Mouse (Mus musculus) c-Kit-positive CD71-positive TER-119-positive erythroid progenitor cells, embryonic 14.5 days (primary cell): ENCODE results near the gene Isyna1.
"Not testable (repeated sequence)": the region's sequence is repeated elsewhere in the genome, so short reads cannot be mapped to it uniquely, and the experiment has no call there.

Source experiments
- DNase-seq: peaks from one replicate; pipeline ENCODE4 v3.0.0-alpha.2; 2013; ENCODE audit warnings: low spot score

The Isyna1 gene

DNA sequence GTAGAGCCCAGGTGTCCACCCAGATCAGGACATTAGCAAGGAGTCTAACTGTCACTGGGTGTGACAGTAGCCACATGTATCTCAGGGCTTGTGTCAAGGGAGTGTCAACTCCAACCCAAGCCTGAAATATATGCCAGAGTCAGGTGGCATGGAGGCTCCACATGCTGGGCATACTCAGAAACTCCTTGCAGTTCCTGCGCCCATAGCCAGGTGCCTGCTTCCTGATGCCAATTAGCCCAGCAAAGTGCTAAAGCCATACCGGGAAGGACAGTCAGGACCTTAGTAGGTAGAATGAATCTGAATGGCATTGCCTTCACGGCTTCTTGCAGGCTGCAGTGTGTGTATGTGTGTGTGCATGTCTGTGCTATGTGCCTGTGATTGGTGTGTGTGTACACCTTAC, 17.0 kb upstream of the Isyna1 start:
- no peak for DNase-seq

DNA sequence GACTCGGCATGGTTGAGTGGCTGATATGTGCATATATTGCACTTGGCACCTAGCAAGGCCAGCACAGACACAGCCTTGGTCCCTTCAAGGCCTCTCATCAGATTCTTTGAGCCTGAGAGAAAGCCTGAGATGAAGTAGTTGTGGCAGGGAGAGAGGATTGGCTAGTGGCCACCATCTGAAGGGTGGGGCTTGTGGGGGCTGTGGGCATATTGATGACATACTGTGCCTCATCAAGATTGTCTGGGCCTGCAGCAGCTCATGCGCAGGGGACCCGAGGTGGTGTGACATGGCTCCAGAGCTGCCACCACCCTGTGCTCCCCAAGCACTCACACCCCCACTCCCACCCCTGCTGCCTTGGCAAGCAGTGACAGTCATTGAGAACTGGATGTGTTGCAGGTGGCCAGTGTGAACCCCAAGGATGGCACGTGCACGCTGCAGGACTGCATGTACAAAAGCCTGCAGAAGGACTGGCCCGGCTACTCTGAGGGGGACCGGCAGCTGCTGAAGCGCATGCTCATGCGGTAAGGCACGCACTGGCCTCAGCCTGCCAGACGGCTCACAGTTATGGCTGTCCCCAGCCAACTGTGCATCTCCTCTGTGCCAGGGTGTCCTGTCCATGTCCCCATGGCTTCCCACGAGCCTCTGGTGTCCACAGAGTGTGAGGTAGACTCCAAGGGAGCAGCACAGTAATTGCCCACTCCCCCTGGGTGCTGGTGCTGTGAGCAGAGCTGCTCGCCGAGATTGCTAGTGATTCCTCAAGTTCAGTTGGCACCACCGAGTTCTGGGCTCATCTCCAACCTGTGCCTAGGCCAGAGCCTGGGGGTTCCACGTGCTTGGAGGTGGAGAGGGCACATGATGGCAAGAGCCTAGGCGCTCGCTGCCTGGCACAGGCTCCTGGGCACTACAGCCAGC, 10.4 kb upstream of the Isyna1 start:
- no peak for DNase-seq

DNA sequence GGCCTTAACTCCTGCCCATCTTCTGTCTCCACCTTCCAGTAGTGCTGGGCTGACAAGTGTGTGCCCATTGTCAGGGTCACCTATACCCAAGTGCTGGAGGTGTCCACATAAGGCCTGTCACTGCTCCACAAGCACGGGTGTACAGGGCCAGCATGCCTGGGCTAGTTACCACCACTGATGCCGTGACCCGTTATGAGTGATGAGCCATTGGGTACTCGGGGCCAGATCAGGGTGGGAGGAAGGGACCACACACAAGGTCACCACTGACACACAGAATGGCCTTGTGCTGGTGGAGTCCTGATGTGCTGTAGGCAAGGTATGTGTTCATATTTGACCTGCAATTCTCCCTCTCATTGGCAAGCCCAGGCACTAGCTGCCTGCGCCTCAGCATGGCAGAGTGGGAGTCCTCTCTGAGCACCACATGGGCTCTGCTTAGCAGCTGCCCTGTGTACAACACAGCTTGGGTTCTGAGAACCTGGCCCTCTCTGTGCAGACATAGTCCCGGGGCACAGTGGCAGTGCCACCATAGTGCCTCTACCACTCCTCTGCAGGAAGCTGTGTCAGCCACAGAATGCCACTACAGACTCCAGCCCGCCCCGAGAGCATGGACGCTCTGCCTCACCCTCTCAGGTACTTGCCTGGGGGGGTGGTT, 9.4 kb upstream of the Isyna1 start:
- no peak for DNase-seq

DNA sequence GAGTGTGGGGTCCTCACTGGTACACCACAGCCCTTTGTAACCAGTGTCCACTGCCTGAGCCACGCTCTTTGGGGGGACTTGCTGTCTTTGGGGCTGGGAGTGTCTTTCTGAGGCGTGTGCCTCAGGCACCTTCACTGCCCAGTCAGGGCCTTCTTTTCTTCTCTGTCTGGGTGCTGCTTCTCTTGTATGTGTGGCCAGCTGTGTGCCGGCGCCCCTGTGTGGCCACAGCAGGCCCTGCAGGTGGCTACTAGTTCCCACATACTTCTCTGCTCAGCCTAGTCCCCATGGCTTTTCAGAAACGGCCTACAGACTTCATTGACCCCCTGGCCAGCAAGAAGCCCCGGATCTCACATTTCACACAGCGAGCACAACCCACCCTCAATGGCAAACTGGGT, 8.9 kb upstream of the Isyna1 start:
- DNase-seq = peak; percentile 44

DNA sequence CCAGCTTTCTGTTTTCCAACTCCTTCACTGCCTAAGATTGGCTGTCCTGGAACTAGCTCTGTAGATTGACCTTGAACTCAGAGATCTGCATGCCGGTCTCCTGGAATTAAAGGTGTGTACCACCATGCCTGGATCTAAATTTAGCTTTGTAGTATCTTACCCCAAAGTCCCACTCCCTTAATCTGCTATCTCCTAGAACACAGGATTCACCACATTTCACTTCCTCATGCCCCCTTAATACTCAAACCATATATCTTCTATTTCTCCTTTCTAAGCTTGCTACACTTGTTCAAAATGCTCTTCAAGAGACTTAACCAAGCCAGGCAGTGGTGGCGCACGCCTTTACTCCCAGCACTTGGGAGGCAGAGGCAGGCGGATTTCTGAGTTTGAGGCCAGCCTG, 6.2 kb upstream of the Isyna1 start:
- DNase-seq = not testable (repeated sequence)

DNA sequence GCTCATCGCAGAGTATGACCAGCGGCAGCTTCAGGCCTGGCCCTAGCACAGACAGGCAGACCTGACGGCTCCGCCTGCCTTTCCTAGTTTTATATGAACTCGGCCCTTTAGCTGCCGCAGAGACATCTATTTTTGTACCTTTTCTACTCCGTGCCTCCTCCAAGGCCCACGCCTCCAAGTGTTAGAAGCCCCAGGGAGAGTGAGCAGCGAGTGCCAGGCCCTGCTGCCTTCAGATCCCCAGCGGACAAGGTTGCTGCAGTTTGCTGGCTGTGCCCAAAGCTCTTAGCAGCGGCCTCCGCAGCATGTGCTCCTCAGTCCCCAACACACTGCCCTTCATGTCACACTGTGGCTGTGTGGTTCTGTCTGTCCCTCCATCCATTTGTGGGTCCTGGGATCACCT, 2.6 kb upstream of the Isyna1 start:
- no peak for DNase-seq

DNA sequence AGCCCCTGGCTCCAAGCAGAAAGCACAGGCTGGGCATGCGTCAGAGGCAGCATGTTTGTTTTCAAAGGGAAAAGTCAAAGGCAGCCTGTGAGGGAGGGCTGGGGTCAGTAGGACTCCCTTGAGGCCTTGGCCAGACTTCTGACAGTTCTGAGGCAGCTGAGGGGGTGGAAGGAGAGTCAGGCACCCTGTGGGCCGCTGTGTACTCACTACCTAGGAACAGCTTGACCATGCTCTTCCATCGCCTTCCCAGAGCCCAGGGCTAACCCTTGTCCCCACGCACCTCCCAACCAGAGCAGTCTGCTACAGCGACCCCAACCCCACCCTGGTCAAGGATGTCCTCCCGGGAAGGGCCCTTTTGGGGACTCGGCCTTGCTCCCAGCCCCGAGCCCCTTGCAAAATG, 1.0 kb upstream of the Isyna1 start:
- DNase-seq = no peak

DNA sequence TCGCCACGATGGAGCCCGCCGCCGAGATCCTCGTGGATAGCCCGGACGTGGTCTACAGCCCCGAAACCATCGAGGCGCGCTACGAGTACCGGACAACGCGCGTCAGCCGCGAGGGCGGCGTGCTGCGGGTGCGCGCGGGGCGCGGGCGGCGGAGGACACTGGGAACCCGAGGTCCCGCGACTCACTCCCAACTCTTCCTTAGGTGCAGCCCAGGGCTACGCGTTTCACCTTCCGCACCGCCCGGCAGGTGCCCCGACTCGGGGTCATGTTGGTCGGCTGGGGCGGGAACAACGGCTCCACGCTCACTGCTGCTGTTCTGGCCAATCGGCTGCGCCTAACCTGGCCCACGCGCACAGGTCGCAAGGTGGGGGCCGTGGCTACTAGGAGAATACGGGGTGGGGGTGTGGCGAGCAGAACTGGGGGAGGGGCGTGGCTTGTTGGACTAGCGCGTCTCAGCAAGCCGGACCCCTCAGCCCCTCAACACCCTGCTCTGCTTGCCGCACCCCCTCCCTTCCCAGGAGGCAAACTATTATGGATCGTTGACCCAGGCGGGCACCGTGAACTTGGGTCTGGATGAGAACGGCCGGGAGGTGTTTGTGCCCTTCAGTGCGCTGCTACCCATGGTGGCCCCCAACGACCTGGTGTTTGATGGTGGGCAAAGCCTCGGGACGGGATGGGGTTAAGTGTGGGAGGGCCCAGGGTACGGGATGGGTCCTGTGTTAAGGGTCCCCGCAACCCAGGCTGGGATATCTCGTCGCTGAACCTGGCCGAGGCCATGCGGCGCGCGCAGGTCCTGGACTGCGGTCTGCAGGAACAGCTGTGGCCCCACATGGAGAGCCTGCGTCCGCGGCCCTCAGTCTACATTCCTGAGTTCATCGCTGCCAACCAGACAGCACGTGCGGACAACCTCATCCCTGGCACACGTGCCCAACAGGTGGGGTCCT, 720 bp downstream of the Isyna1 start:
- DNase-seq = peak; percentile 31

DNA sequence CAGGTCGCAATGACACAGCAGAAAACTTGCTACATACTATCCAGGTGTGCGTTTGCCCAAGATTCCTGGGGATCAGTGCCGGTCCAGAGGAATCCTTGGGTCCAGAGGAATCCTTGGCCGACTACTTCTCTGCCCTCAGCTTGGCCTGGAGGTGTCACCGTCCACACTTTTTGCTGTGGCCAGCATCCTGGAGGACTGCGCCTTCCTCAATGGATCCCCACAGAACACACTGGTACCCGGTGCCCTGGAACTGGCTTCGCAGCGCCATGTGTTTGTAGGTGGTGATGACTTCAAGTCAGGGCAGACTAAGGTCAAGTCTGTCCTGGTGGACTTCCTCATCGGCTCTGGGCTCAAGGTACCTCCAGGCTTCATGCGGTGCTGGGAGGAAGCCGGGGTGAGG, 1.6 kb downstream of the Isyna1 start:
- no peak for DNase-seq

DNA sequence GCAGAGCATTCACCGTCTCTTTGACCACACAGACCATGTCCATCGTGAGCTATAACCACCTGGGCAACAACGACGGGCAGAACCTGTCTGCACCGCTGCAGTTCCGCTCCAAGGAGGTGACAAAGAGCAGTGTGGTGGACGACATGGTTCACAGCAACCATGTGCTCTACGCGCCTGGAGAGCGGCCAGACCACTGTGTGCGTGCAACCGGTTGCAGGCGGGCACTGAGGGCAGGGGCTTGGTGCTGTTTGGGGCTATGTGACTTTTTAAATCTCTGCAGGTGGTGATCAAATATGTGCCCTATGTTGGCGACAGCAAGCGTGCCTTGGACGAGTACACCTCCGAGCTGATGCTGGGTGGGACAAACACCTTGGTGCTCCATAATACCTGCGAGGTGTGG, 2.0 kb downstream of the Isyna1 start:
- no peak for DNase-seq

DNA sequence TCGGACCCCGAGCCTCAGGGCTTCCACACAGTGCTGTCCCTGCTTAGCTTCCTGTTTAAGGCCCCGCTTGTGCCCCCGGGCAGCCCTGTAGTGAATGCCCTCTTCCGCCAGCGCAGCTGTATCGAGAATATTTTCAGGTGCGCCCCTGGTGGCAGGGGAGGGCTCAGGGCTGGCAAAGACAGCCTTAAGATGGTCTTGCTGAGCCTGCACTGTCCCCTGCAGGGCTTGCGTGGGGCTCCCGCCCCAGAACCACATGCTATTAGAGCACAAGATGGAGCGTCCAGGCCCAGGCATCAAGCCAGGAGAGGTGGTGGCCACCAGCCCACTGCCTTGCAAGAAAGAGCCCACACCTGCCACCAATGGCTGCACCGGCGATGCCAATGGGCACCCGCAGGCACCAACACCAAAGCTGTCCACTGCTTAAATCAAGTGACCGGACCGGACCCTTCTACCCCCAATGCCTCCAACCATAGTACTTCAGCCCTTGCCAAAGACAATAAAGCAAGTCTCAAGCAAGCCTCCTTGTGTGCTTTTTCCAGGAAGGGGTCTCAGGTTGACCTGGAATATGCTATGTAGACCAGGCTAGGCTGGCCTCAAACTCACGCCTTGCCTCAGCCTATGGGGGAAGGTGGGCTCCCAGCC, 2.7 kb downstream of the Isyna1 start:
- no peak for DNase-seq

DNA sequence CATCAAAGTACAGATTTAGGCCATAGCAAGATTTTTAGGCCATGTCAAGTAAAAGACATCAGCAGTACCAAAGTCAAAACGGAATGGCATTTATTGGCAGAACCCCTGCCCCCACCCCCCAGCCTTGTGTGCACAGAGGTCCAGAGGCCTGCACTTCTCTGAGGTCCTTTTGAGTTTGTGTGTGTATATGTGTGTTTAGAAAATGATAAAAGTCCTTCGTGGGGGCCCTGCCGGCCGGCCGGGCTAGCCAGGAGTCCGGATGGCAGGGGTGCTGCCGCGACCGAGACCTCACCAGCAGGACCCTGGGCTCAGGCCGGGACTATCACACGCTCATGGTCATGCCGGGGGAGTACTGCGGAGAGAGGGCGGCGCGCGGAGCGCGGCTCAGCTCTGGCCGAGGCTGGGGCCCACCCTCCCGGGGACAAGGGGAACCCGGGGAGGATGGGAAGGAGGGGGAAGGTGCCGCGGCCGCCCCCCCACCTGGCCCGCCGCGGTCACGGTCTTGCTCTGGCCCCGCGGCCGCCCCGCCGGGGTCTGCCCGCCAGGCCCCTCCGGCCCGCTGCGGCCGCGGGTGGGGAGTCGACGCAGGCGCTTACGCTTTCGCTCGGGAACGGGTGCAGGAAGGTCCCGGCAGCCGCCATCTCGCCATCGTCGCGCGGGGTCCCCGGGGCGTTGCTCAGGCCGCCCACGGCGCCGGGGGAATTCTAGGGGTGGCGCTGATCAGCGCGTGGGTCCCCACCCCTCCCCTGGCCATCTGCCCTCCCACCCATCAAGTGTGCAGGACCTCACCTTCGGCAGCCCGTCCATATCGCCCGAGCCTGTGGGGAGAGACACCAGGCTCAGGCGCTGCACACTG, 3.5 kb downstream of the Isyna1 start:
- no peak for DNase-seq

DNA sequence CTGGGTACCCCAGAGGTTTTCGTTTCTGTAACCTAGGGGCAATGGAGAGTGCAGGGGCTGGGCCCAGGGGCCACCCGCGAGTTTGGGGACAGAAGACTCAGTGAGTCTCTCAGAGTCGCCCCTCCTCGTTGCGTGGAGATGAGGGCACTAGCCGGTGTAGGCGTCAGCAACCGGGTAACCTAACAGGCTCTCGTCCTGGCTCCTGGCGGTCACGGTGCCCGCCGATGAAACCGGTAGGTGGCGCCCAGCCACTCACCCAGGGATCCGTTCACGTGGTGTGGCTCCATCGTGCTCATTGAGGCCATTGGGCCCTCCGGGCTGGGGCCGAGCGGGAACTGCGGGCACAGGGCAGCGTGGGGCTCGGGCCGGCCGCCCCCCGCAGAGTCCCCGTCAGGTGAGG, 4.1 kb downstream of the Isyna1 start:
- peak; percentile 37 for DNase-seq

DNA sequence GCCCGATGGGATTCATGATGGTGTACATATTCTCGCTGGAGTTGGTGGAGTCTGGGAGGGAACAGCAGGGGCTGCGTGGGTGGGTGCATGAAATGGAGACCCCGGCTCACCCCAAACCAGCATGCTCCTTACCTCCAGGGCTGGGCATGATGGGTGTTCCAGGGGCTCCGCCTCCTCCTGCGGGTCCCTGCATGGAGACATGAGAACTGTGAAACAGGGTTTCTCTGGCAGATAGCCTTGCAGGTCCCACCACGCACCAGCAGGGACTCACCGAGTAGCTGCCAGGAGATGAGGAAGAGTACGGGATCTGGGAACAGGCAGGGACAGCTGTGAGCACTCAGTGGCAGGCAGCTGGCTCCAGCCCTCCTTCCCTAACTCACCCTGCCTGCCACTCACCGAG, 4.5 kb downstream of the Isyna1 start:
- no peak for DNase-seq

DNA sequence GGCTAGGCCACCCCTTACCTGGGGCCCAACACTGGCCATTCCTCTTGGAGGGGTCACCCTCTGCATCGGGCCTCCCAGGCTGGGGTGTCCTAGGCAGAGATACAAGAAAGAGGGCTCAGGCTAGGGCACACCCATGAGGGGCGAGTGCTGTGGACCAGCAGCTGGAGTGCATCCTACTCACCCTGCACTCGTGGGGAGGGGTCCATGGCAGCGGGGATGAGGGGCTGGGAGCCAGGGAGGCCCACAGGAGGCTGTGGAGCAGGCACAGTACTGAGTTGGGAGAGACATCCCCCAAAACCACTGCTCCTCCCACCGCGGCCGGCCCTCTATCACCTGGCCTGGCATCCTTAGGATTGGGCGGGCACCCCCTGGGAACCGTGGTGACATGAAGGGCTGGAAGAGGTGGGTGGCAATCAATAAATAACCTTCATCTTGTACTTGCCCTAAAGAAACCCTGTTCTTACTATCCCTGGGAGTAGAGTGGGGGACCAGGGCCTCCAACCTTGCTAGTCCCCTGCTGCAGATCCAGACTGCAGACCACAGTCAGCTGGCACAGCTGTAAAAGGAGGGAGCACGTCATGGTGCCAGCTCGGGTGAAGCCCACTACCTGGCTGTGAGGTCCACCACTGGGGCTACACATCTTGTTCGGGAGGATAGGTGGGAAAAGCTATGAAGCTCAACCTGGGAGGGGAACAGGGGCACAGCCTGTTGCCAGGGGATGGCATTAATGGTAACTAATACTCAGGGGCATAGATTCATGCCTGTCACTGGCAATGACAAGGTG, 5.5 kb downstream of the Isyna1 start:
- DNase-seq = no peak

DNA sequence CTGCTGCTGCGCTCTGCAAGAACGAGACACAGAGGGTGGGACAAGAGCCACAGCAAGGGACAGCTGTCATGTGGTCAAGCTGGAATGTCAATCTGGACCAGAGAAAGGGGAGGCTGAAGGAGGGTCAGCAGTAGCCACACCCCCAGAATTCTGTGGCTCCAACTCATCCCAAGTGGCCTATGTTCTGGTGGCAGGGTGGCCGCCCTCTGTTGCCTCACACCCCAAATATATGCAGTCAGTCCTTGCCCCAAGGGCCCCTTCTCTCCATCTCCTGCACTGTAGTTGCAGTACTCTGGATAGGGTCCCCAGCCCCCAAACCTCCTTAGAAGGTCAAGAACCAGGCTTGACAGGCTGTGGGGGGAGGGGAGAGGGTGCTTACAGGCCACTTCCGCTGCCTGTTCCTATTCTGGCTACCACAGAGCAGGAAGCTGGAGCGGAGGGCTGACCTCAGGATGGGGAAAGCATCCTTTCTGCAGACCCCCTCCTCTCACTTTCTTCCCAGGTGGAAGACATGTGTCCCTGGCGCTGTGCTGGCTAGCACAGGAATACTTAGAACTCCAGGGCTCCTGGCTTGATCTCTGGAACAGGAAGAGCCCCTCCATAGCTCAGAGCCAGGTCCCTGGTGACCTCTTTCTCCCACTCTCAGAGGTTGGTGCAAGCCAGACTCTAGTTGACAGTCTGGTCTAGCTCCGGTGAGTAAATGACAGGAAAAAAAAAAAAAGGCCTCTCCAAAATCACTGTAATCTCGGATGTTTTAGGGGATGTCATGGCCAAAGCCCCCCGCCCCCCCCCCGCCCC, 6.5 kb downstream of the Isyna1 start:
- DNase-seq = no peak

DNA sequence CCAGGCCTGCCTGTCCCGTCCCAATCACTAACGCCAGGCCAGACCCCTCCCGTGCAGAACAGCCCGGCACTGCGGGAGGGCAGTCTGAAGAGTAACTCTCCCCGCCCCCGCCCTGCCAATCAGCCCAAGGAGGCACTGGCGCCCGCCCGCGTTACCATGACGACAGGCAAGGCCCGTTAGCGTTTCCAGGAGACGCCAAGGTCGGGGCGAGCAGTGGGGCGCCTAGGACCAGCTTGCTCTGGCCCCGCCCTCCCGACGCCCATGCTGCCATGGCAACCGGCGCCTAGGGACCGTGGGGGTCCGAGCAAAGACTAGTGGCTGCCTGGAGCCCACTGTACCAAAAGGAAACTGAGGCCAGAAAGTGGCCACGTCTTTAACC, 7.1 kb downstream of the Isyna1 start:
- peak; percentile 83 for DNase-seq

DNA sequence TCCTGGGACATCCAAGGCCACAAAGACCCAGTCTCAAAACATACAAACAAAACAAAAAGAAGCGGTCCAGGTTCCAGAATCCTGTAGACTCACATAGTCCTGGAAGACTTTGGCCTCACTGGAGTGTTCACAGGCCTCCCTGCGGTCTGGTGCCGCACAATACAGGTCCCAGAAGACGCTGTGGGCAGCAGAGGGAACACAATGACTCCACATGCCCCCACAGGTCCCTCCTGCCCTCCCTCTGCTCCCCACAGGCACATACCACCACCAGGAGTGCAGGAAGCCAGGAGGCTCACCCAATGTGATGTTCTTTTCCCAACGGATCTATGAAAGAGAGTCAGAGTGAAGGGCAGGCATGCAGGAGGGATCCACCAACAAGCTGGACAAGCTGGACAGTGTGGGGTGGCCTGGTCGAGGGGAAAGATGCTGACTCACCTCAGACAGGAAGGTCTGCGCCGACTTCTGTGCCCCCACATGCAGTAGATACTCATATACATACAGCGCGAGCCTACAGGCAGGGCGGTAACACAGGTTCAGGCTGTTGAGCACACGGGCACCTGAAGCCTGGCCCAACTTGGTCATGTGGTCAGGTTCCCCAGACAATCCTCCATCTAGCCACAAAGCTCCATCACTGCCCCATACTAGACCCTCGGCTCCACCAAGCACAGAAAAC, 8.1 kb downstream of the Isyna1 start:
- no peak for DNase-seq

DNA sequence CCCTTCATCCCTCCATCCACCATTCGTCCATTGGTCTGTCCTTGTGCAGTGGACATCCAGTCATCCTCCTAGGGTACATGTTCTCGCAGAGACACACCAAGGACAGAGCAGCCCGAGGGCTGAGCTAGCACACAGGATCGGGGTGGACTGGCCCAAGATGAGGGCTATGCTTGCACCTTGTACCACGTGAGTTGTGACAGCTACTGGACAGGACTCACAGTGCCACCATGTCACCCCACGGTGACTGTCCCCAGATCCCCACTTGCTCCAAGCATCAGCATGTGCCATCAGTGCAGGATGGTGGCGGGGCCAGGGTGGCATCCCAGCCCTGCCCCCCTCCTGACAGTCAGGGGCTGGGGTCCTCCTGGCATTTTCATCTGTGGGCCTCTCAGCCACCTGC, 10.4 kb downstream of the Isyna1 start:
- no peak for DNase-seq
